Mouse (Mus musculus): ENCODE results near the gene Rrm2.
"Not testable (repeated sequence)": the region's sequence is repeated elsewhere in the genome, so short reads cannot be mapped to it uniquely, and the experiment has no call there.

The Rrm2 gene

GRCm38 (mm10) chr12:24705502-24706263, 2.4 kb upstream of the Rrm2 start:
- DNase-seq (ENCODE audit: low spot score): no peak

DNA sequence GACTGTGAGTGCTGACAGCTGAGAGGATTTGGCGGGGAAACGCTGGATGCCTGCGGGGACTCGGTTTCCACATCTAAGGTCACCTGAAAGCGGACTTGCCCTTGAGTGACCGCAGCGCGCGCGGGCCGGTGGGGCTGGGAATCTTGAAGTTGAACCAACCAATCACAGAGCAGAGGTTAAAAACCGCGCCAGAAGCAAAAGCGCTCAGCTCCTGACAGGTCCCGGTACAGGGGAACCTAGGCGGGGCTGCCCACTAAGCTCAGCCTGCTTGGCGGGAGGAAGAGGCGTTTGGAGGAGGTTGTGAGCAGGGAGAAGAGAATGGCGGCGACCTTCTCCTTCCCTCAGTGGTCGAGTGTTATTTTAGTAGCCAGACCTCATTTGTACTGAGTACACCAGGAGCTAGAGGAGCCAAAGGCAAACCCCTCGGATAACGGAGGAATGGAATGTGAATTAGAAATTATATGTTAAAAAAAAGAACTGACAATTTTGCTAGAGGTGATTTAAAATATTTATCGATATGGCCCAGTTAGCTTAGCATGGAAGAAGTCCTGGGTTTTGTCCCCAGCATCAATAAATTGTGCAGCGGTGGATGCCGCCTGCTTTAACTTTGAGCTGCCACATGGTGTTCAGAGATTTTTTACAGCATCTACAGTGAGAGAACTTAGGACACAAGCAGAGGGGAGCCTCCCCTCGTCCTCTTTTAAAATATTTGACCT, 1.1 kb upstream of the Rrm2 start:
- no peak for DNase-seq (ENCODE audit: low spot score)

- no peak for DNase-seq (ENCODE audit: low spot score)
Measured at GRCm38 (mm10) chr12:24707480-24707802, 600 bp upstream of the Rrm2 start.

DNA sequence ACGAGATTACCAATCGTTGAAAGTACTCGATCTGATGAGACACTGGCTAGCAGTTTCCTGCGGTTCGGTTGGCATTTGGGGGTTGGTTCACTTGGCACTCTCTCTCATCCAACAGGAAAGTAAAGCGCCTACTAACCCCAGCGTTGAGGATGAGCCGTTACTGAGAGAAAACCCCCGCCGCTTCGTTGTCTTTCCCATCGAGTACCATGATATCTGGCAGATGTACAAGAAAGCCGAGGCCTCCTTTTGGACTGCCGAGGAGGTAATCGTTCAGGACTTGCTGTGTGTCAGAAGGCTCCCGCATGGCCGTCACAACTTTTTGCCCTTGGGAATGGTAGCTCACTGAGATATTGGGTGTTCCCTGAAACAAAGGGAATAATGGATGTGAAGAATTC, 780 bp downstream of the Rrm2 start:
- no peak for DNase-seq (ENCODE audit: low spot score)

- DNase-seq (ENCODE audit: low spot score): no peak
Measured at GRCm38 (mm10) chr12:24709409-24709808, 1.4 kb downstream of the Rrm2 start.

DNA sequence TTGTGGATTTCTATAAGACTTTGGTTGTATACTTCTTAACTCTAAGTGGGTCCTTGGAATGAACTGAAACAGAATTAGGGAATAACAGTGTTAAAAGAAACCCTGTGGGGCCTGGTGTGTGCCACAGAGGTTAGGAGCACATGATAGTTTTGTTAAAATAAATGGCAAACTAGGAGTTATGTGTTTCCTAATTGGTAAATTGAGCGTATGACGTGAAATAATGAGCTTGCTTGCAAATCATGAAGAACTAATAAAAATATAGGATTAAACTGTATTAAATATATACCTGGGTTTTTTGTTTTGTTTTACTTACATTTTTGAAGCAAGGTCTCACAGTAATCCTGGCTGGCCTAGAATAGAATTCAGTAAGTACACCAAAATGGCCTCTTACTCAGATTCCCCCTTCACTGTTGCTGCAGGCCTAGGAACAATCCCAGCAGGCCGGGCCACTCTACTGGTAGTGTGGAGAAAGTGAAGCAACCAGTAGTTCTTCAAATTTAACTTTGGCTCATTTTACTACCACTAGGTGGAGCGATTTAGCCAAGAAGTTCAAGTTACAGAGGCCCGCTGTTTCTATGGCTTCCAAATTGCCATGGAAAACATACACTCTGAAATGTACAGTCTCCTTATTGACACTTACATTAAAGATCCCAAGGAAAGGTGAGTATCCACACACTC, 1.9 kb downstream of the Rrm2 start:
- DNase-seq (ENCODE audit: low spot score): peak; percentile 89

DNA sequence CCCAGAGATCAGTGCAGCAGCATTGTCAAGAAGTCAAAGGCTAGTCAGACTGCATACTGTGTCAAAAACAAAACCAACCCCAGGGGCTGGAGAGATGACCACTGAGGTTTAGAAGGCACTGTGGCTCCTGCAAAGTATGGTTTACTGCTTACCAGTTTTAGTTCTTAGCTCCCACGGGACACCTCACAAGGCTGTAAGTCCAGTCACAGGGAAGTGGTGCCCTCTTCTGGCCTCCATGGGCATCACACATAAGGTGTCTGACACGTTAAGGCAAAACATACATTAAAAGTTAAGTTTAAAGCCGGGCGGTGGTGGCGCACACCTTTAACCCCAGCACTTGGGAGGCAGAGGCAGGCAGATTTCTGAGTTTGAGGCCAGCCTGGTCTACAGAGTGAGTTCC, 2.6 kb downstream of the Rrm2 start:
- no peak for DNase-seq (ENCODE audit: low spot score)

- no peak for DNase-seq (ENCODE audit: low spot score)
Measured at GRCm38 (mm10) chr12:24712396-24712795, 4.4 kb downstream of the Rrm2 start.

- no peak for DNase-seq (ENCODE audit: low spot score)
Measured at GRCm38 (mm10) chr12:24714579-24715255, 6.7 kb downstream of the Rrm2 start.

DNA sequence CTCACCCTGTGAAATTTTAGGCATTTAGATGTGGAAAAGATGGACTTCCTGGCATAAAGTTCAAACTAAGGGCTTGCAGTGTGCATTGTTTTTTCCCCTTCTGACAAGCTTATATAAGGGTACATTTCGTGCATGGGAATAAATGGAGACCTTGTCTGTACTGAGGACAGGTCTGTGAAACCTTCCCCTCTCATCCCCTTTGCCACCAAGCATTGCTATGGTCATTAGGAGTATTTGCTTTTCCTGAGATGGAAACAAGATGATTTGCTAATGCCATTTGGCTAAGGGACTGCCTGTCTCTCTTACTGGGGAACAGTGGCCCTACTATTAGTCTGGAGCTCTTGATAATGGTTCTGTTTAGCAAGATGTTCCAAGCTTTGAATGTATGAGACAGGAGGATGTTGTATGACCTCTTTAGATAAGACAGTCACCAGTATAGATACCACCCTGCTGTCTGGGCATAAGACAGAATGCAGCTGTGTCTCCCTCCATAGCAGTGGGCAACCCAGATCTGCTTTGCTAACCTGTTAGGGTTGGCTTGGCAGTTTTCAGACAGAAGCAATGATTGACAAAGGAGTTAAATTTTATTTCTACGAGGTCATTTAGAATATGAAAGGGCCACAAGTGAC, 7.3 kb downstream of the Rrm2 start:
- DNase-seq (ENCODE audit: low spot score): no peak

- DNase-seq (ENCODE audit: low spot score): peak; percentile 49
Measured at GRCm38 (mm10) chr12:24716721-24717301, 8.8 kb downstream of the Rrm2 start.

GRCm38 (mm10) chr12:24723434-24723833, 15.4 kb downstream of the Rrm2 start:
- DNase-seq (ENCODE audit: low spot score): no peak

GRCm38 (mm10) chr12:24723859-24724258, 15.8 kb downstream of the Rrm2 start:
- no peak for DNase-seq (ENCODE audit: low spot score)

GRCm38 (mm10) chr12:24724369-24724768, 16.3 kb downstream of the Rrm2 start:
- DNase-seq (ENCODE audit: low spot score): peak; percentile 24

DNA sequence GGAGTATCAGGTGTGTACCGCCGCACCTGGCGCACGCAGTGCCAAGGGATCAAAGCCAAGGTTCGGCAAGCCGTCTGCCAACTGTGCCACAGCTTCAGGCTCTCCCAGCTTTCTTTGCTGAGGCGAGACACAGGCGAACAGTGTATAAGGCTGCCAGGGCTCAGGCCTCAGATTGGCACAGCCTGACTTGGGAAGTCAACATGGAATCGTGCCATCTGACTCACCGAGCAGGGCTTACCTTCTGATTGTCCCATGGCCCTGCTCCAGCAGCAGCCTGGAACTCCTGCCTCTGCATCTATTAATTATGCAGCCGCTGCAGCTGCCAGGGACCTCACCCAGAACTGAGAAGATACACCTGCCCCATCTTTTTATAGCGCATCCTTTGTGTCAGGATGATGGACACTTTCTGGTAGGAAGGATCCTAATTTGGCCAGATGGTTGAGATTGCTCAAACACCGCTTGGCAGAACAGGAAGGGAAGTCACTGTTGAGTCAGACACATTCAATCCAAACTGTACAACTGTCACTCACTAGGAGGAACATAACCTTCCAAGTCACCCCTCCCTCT, 26.9 kb downstream of the Rrm2 start:
- peak; percentile 28 for DNase-seq (ENCODE audit: low spot score)

GRCm38 (mm10) chr12:24736956-24737355, 28.9 kb downstream of the Rrm2 start:
- DNase-seq (ENCODE audit: low spot score): no peak

DNA sequence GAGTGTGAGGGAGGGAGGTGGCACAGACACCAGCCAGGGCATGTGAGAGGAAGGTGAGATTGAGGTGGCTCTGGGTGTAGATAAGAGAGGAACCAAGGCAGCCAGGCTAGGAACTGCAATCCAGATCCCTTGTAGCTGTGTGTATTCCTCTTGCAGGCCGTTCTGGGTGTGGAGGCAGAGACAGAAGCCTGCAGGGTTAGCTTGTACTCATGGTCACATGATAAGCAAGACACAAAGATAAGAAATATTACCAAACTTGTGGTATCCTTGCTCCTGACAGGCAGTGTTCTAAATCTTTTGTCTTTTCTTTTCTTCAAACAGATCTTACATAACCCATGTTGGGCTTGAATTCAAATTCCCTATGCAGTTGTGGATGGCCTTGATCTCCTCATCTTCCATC, 31.9 kb downstream of the Rrm2 start:
- no peak for DNase-seq (ENCODE audit: low spot score)

DNA sequence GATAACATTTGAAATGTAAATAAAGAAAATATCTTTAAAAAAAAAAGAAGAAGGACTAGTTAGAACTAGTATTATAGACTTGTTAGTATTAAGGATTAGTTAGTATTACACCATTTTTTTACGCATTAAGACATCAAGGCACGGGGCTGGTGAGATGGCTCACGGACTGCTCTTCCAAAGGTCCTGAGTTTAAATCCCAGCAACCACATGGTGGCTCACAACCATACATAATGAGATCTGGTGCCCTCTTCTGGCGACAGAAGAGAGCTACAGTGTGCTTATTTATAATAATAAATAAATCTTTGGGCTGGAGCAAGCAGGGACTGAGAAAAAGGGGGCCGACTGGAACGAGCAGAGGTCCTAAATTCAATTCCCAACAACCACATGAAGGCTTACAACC, 33.5 kb downstream of the Rrm2 start:
- not testable (repeated sequence) for DNase-seq (ENCODE audit: low spot score)

DNA sequence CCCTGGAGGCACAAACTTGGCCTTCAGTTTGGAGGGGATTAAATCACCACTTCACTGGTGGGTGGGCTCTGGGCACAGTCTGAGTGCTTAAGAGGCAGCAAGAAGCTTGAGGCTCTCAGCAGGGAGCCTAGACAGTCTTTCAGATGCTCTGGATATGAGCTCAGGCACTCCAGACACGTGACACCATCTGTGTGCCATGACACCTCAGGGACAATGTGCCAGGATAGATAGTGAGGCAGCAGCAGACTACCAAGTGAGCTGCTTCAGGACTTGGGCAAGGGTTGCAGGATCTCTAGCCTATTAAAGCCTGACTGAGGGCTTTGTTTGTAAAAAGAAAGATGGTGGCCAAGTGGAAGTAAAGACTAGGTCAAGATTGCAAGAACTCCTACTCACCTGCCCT, 36.3 kb downstream of the Rrm2 start:
- no peak for DNase-seq (ENCODE audit: low spot score)

DNA sequence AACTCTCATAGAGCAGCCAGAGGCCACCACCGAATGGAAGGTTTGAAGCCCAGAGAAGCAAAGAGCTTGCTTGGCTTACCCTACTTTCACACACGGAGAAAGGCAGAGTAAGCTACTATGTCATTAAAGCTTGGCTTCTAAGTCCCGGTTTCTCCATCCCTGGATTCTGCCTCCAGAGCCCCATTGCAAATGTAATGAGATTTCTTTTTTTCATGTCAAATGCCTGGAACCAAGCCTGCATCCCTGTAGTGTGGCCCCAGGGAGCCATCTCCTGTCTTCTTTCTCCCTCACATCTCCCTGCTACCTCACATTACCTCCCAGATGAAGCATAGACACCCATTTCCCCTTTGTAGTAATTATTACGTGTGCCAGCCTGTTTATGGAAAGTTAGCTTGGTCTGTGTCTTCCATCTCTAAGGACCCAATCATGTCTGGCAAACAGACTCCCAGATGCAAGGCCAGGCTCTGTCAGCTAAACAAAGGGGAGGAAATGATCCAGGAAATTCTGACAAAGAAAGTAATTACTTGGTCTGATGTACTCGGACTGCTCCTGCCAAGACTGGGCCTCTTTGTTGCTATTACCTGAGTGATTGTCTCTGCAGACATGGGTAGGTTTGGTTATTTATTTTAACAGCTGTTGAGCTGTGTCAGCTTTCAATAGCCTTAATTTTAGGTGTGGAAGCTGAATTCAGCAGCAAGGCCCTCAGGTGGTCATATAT, 38.7 kb downstream of the Rrm2 start:
- peak; percentile 79 for DNase-seq (ENCODE audit: low spot score)

DNA sequence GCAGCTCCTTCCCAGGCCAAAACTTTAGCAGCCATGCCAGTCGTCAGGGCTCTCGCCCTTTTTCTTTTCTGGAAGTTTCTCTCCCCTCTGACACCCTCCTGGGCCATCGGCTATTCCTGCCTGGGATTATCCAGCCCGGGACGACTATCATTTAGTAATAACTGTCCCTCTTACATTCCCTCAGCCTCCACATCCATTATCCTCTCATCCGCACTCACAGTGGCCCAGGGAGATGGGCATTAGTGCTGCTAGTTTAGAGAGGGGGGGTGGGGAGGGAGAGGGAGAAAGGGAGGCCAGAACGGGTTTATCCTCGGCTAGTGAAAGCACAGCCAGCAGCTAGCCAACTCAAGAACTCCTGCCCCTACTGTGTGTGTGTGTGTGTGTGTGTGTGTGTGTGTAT, 39.3 kb downstream of the Rrm2 start:
- no peak for DNase-seq (ENCODE audit: low spot score)
